Mouse (Mus musculus): ENCODE results near the gene Magi2. TPM values are rescaled to one million over a fixed set of nuclear protein-coding genes. Genes with fewer than 3 reads are reported as not detected.

Magi2 gene
- polyA plus RNA-seq, 1 experiment = 0.60 TPM

- Histone ChIP-seq H3K4me3 (ENCODE audit: low read depth, low read length) (no peak overlapping the region), H3K27me3 (ENCODE audit: control insufficient read depth, insufficient read depth, low read length) (no peaks in the 10 kb centered on the region), H3K27ac (ENCODE audit: insufficient read depth, low read depth, low read length) (no peak overlapping the region), H3K4me1 (ENCODE audit: control insufficient read depth, insufficient read depth, insufficient read length, low read length) (no peaks in the 10 kb centered on the region), H3K36me3 (ENCODE audit: control insufficient read depth, insufficient read depth, low read length) (no peaks in the 10 kb centered on the region)
- TF ChIP-seq CTCF (IDR thresholded peaks at IDR 0.05; ENCODE audit: extremely low read depth, insufficient read length, insufficient replicate concordance, low read depth, low read length) (no peak), POLR2A (IDR thresholded peaks at IDR 0.05; ENCODE audit: low read depth, low read length) (no peak)
- WGBS = 93% methylated on average over 2 of the region's 2 CpGs
Measured at GRCm38 (mm10) chr5:20275632-20276031, 1048.8 kb downstream of the Magi2 start.

GRCm38 (mm10) chr5:20285080-20285840 is 1058.4 kb downstream of the Magi2 start:
- TF ChIP-seq POLR2A (IDR thresholded peaks at IDR 0.05; ENCODE audit: low read depth, low read length) = no peak
- no peak for TF ChIP-seq CTCF (IDR thresholded peaks at IDR 0.05; ENCODE audit: extremely low read depth, insufficient read length, insufficient replicate concordance, low read depth, low read length)
- no peak overlapping the region for H3K4me3 ChIP-seq (ENCODE audit: low read depth, low read length)
- H3K36me3 ChIP-seq (ENCODE audit: control insufficient read depth, insufficient read depth, low read length) = no peaks in the 10 kb centered on the region
- WGBS = 79% methylated on average over 8 of the region's 8 CpGs
- H3K27ac ChIP-seq (ENCODE audit: insufficient read depth, low read depth, low read length) = no peak overlapping the region
- H3K4me1 ChIP-seq (ENCODE audit: control insufficient read depth, insufficient read depth, insufficient read length, low read length) = no peaks in the 10 kb centered on the region
- no peaks in the 10 kb centered on the region for H3K27me3 ChIP-seq (ENCODE audit: control insufficient read depth, insufficient read depth, low read length)

- H3K27me3 ChIP-seq (ENCODE audit: control insufficient read depth, insufficient read depth, low read length) = no peaks in the 10 kb centered on the region
- TF ChIP-seq POLR2A (IDR thresholded peaks at IDR 0.05; ENCODE audit: low read depth, low read length) = no peak
- no peak for TF ChIP-seq CTCF (IDR thresholded peaks at IDR 0.05; ENCODE audit: extremely low read depth, insufficient read length, insufficient replicate concordance, low read depth, low read length)
- H3K4me3 ChIP-seq (ENCODE audit: low read depth, low read length) = no peak overlapping the region
- no peaks in the 10 kb centered on the region for H3K4me1 ChIP-seq (ENCODE audit: control insufficient read depth, insufficient read depth, insufficient read length, low read length)
- WGBS = 32% methylated on average over 11 of the region's 11 CpGs
- no peak overlapping the region for H3K27ac ChIP-seq (ENCODE audit: insufficient read depth, low read depth, low read length)
- H3K36me3 ChIP-seq (ENCODE audit: control insufficient read depth, insufficient read depth, low read length) = no peaks in the 10 kb centered on the region
Measured at GRCm38 (mm10) chr5:20294521-20294920, 1067.7 kb downstream of the Magi2 start.

- H3K4me1 ChIP-seq (ENCODE audit: control insufficient read depth, insufficient read depth, insufficient read length, low read length) = no peaks in the 10 kb centered on the region
- no peaks in the 10 kb centered on the region for H3K36me3 ChIP-seq (ENCODE audit: control insufficient read depth, insufficient read depth, low read length)
- no peaks in the 10 kb centered on the region for H3K27me3 ChIP-seq (ENCODE audit: control insufficient read depth, insufficient read depth, low read length)
- H3K4me3 ChIP-seq (ENCODE audit: low read depth, low read length) = no peak overlapping the region
- H3K27ac ChIP-seq (ENCODE audit: insufficient read depth, low read depth, low read length) = no peak overlapping the region
- 64% methylated on average over 6 of the region's 6 CpGs for WGBS
- TF ChIP-seq POLR2A (IDR thresholded peaks at IDR 0.05; ENCODE audit: low read depth, low read length) = no peak
- TF ChIP-seq CTCF (IDR thresholded peaks at IDR 0.05; ENCODE audit: extremely low read depth, insufficient read length, insufficient replicate concordance, low read depth, low read length) = no peak
Measured at GRCm38 (mm10) chr5:20299816-20300215, 1073.0 kb downstream of the Magi2 start.

- 83% methylated on average over 8 of the region's 8 CpGs for whole genome bisulfite sequencing
- H3K27me3 ChIP-seq (ENCODE audit: control insufficient read depth, insufficient read depth, low read length) = no peaks in the 10 kb centered on the region
- TF ChIP-seq CTCF (IDR thresholded peaks at IDR 0.05; ENCODE audit: extremely low read depth, insufficient read length, insufficient replicate concordance, low read depth, low read length) = no peak
- no peak for TF ChIP-seq POLR2A (IDR thresholded peaks at IDR 0.05; ENCODE audit: low read depth, low read length)
- H3K4me3 ChIP-seq (ENCODE audit: low read depth, low read length) = no peak overlapping the region
- no peaks in the 10 kb centered on the region for H3K4me1 ChIP-seq (ENCODE audit: control insufficient read depth, insufficient read depth, insufficient read length, low read length)
- H3K27ac ChIP-seq (ENCODE audit: insufficient read depth, low read depth, low read length) = no peak overlapping the region
- no peaks in the 10 kb centered on the region for H3K36me3 ChIP-seq (ENCODE audit: control insufficient read depth, insufficient read depth, low read length)
Measured at GRCm38 (mm10) chr5:20303056-20303965, 1076.5 kb downstream of the Magi2 start.

- no peaks in the 10 kb centered on the region for H3K4me1 ChIP-seq (ENCODE audit: control insufficient read depth, insufficient read depth, insufficient read length, low read length)
- H3K27ac ChIP-seq (ENCODE audit: insufficient read depth, low read depth, low read length) = no peak overlapping the region
- H3K36me3 ChIP-seq (ENCODE audit: control insufficient read depth, insufficient read depth, low read length) = no peaks in the 10 kb centered on the region
- no peaks in the 10 kb centered on the region for H3K27me3 ChIP-seq (ENCODE audit: control insufficient read depth, insufficient read depth, low read length)
- H3K4me3 ChIP-seq (ENCODE audit: low read depth, low read length) = no peak overlapping the region
- TF ChIP-seq CTCF (IDR thresholded peaks at IDR 0.05; ENCODE audit: extremely low read depth, insufficient read length, insufficient replicate concordance, low read depth, low read length) (no peak), POLR2A (IDR thresholded peaks at IDR 0.05; ENCODE audit: low read depth, low read length) (no peak)
- 88% methylated on average over 2 of the region's 2 CpGs for WGBS
Measured at GRCm38 (mm10) chr5:20320970-20321369, 1094.1 kb downstream of the Magi2 start.

- WGBS = 38% methylated on average over 2 of the region's 2 CpGs
- TF ChIP-seq POLR2A (IDR thresholded peaks at IDR 0.05; ENCODE audit: low read depth, low read length) = no peak
- TF ChIP-seq CTCF (IDR thresholded peaks at IDR 0.05; ENCODE audit: extremely low read depth, insufficient read length, insufficient replicate concordance, low read depth, low read length) = no peak
- H3K27me3 ChIP-seq (ENCODE audit: control insufficient read depth, insufficient read depth, low read length) = no peaks in the 10 kb centered on the region
- H3K36me3 ChIP-seq (ENCODE audit: control insufficient read depth, insufficient read depth, low read length) = no peaks in the 10 kb centered on the region
- no peaks in the 10 kb centered on the region for H3K4me1 ChIP-seq (ENCODE audit: control insufficient read depth, insufficient read depth, insufficient read length, low read length)
- H3K4me3 ChIP-seq (ENCODE audit: low read depth, low read length) = no peak overlapping the region
- H3K27ac ChIP-seq (ENCODE audit: insufficient read depth, low read depth, low read length) = no peak overlapping the region
Measured at GRCm38 (mm10) chr5:20325290-20325689, 1098.5 kb downstream of the Magi2 start.
